ENCODE assay signal across 17 mouse cellular contexts in the genomic region with DNA sequence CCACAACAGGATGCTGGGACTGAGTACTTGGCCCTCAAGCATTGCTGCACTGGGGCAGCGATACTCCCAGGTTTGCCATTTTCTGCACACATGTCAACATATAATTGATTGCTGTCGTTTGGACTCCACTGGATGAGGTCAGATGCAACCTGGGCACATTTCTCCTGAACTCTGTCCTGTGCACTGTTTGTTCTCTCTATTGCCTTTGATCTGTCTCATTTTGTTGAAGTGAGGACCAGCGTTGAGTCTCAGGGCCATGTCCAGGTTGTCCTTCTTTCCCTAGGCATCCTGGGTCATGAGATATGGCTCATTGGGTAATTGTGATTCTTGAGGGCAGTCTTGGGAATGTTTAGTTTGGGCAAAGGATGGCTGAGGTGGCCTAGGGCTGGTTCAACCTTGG. TPM values are rescaled to one million over a fixed set of nuclear protein-coding genes. Genes with fewer than 3 reads are reported as not detected.
"Had no signal": no experiment of that assay in that cellular context is flagged by ENCODE, and none has a peak within 500 bp of the region (broad histone marks: within the 10 kb centered on the region; RNA-seq: fewer than 3 reads in every experiment).

No protein-coding gene starts in this region.

RNA-seq across cellular contexts. Expression of a gene that starts 2.1 kb away (rescaled TPM):
- polyA plus RNA-seq: frontal cortex, adult 2 months; heart, adult 2 months; heart, embryonic 12.5 days; heart, embryonic 14.5 days; heart, embryonic 16.5 days; hindbrain, embryonic 10.5 days; hindbrain, embryonic 12.5 days; hindbrain, embryonic 14.5 days; hindbrain, embryonic 16.5 days; inflammation-experienced regulatory T-cells, adult 6 months; intestine, embryonic 15.5 days; intestine, postnatal 0 days; kidney, embryonic 14.5 days; kidney, embryonic 16.5 days; limb, embryonic 10.5 days; limb, embryonic 12.5 days; limb, embryonic 14.5 days had no signal

RNA-seq across cellular contexts. Expression of a gene that starts 11.0 kb away (rescaled TPM):
- polyA plus RNA-seq: frontal cortex, adult 2 months; heart, embryonic 14.5 days; hindbrain, embryonic 10.5 days; hindbrain, embryonic 12.5 days; hindbrain, embryonic 14.5 days; hindbrain, embryonic 16.5 days; inflammation-experienced regulatory T-cells, adult 6 months; kidney, embryonic 14.5 days; limb, embryonic 10.5 days; limb, embryonic 12.5 days; limb, embryonic 14.5 days had no signal

RNA-seq across cellular contexts. Expression of a gene that starts 37.3 kb away (rescaled TPM):
- polyA plus RNA-seq: frontal cortex, adult 2 months; heart, embryonic 12.5 days; heart, embryonic 14.5 days; heart, embryonic 16.5 days; hindbrain, embryonic 10.5 days; hindbrain, embryonic 12.5 days; hindbrain, embryonic 14.5 days; hindbrain, embryonic 16.5 days; inflammation-experienced regulatory T-cells, adult 6 months; intestine, postnatal 0 days; limb, embryonic 10.5 days; limb, embryonic 12.5 days had no signal
